Mouse (Mus musculus) heart, postnatal 36 days (tissue): ENCODE data around the gene 6030468B19Rik. TPM values are rescaled to one million over a fixed set of nuclear protein-coding genes. Genes with fewer than 3 reads are reported as not detected.

Source experiments
- DNase-seq, 2 experiments: peaks; one replicate each; pipeline ENCODE4 v3.0.0; 2021 to 2022
- intact Hi-C: fragments of 180-260 bp; cut with DNase I; formaldehyde crosslinking; loops from one replicate; pipeline ENCODE4 v1.15.1; 2025
- total RNA-seq, 2 experiments: library from RNA; stranded (reverse); gene quantifications; 2 replicates each; pipeline ENCODE4 v1.2.3; 2021

6030468B19Rik gene
- total RNA-seq, result not detected

DNA sequence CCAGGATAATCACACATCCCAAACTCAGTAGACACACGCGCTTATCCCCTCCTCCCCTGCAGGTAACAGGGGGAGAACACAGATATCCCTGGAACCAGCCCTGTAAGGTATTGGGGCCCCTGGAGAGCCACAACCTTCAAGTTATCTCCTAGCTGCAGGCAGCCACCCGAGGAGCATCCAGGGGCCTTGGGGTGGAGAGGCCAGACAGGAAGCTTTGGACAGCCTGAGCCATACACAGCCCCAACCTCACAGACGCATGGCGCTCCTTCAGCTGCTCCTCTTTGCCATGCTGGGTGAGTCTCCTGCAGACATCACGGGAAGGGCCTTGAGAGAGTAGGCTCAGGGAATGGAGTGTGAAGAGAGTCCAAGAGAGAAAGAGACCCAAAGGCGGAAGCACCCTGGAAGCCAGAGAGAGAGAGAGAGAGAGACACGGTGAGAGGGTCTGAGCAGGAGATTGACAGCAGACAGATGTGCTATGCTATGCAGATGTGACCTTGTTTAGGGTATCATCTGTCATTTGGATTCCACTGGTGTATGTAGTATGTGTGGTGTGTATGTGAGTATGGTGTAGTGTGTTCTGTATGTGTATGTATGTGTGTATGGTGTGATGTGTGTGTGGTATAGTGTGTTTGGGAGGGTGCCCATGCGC lies at the start of gene 6030468B19Rik:
TSS of gene 6030468B19Rik (plus strand) at position 150 of the 649 bp plus-strand sequence.
- no peak for DNase-seq
- intact Hi-C loops, result no loop called here

- intact Hi-C loops, result no loop called here
- no peak for DNase-seq
Measured at GRCm38 (mm10) chr11:117748628-117749027, 48.8 kb upstream of the 6030468B19Rik start.

GRCm38 (mm10) chr11:117749414-117749813 lies 48.0 kb upstream of the 6030468B19Rik start:
- DNase-seq, result no peak
- intact Hi-C loops, result no loop called here

DNA sequence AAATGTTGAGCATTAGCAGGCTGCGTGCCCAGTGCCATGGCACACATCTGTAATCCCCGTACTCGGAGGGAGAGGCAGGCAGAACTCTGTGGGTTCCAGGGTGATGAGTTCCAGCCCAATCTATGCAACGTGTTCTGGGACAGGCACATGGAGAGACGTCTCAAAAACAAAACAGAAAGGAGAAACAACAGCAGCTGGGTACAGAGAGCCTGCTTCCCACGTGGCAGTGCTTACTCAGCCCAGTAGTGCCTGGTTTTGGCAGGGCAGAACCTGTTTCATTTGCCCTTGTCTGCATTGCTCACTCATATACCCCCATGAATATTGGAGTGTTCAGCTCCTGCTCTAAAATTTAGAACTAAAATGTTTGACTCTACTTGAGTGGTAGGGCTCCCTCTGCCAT lies 45.9 kb upstream of the 6030468B19Rik start:
- intact Hi-C loops, result no loop called here
- no peak for DNase-seq

GRCm38 (mm10) chr11:117755891-117756290 lies 41.6 kb upstream of the 6030468B19Rik start:
- DNase-seq, result no peak
- intact Hi-C loops, result no loop called here

- DNase-seq, result no peak
Measured at GRCm38 (mm10) chr11:117759267-117759666, 38.2 kb upstream of the 6030468B19Rik start.

DNA sequence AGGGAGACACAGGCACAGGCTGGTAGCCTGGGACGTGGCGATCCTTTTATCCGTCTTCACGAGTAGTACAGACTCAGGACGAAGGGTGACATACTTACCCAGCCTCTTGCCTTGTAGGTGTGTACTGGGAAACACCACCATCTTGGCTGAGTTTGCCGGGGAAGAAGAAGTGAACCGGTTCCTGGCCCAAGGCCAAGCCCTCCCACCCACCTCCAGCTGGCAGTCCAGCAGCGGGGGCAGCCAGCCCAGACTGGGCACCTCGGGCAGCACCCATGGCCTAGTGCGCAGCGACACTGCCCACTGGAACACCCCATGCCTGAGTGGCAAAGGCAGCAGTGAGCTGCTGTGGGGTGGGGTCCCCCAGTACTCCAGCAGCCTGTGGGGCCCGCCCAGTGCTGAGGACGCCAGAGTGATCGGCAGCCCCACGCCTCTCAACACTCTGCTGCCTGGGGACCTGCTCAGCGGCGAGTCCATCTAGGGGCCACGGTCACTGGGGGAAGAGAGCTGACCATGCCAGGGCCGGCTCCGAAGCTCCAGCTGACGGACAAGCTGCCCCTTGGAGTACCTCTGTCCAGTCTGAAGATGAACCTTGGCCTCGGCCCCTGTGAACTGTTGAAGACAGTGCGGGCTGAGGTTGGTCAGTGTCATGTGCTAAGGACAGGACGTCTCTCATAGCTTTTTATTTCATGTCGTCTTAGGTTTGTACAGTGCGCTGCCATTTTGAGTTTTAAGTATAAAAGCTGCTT lies 36.9 kb upstream of the 6030468B19Rik start:
- intact Hi-C loops, result no loop called here
- no peak for DNase-seq

More at GRCm38 (mm10) chr11:117759267-117759666, 38.2 kb upstream of the 6030468B19Rik start:
- intact Hi-C loops, result no loop called here

DNA sequence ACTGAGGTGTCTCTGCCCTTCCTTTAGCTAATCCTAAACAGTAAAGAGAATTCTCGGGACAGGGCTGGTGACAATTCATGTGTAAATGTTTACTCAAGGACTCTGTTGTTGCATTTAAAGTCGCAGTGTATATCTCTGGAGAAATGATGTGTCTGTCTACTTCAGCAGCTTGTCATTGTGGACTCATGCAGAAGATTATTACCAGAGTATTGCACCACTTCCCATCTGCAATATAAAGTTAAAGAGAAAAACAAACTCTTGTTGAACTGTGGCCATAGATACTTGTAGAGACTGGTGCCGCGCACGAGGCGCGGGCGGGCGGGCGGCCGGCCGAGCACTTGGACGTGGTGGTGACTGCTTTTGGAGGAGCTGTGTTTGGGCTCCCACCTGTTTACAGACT lies 35.7 kb upstream of the 6030468B19Rik start:
- intact Hi-C loops, result no loop called here
- no peak for DNase-seq

DNA sequence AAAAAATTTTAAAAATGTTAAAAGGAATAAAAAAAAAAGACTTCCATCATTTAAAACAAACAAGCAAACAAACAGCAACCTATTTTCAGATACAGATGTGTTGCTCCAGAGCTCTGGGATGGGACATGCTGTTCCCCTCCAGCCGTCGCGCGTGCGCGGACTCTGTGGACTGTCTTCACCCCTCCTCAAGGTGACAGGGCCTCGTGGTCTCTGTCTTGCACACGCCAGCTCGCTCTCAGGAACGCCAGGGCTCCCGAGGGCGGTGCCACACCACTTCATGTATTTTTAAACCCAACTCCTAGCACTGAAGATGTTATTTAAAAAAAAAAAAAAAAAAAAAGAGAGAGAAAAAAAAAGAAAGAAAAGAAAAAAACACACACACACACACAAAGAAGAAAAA lies 35.2 kb upstream of the 6030468B19Rik start:
- intact Hi-C loops, result no loop called here
- DNase-seq, result no peak

- intact Hi-C loops, result no loop called here
- no peak for DNase-seq
Measured at GRCm38 (mm10) chr11:117764319-117764718, 33.1 kb upstream of the 6030468B19Rik start.

- no peak for DNase-seq
Measured at GRCm38 (mm10) chr11:117765361-117765760, 32.1 kb upstream of the 6030468B19Rik start.

DNA sequence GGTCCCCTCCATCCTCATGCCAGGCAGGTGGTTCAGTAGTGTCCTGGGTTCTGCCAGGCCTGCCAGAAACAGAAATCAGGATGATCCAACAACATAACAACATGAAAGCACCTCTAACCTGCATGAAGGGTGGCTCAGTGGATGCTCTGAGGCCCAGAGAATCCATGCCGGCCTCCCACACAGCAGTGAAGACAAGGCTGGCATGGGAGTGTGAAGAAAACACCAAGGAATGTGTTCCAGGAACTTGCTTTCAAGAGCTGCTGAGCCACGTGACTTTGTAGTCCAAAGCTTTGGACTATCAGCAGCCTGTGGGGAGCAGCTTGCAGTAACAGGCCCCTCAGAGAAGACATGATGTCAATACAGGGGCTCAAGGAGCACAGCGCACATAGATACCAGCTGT lies 31.2 kb upstream of the 6030468B19Rik start:
- DNase-seq, result no peak
- intact Hi-C loops, result no loop called here

More at GRCm38 (mm10) chr11:117765361-117765760, 32.1 kb upstream of the 6030468B19Rik start:
- intact Hi-C loops, result no loop called here

GRCm38 (mm10) chr11:117768725-117769682 lies 28.5 kb upstream of the 6030468B19Rik start:
- no peak for DNase-seq
- intact Hi-C loops, result no loop called here

- intact Hi-C loops, result no loop called here
- no peak for DNase-seq
Measured at GRCm38 (mm10) chr11:117769683-117770047, 27.8 kb upstream of the 6030468B19Rik start.

DNA sequence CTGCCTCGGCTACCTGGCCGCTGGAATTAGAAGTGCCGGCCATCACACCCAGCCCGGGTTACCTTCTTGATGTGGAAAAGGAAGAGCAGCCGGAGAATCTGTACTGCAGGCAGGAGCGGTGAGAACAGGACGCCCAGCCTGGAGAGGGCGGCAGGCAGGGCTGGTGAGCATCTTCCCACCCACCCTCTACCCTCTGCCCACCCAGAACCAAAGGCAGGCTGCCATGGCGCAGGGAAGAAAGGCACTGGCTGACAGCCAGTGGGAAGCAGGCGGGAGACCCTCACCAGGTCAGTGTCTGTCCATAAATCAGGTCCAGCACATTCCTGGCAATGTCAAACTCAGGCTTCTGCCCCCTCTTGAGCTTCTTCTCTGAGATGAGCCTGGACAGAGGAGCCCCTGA lies 27.1 kb upstream of the 6030468B19Rik start:
- intact Hi-C loops, result no loop called here
- DNase-seq, result no peak

DNA sequence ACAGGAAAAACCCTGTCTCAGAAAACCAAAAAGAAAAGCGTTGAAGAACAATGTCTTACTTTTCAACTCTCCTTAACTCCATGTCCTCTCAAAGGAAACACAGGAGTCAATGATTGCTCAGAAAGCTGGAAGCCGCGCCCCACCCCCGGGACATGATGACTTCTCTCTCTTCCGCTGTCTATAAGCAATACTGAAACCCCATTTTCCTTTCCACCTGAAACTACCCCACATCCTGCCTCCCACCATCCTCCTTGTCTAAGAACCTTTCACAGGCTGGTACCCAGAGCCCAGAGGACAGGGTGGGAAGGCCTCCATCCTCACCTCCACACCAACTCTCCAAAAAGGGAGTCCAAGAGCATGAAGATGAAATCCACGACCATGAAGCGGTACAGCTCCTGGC lies 25.1 kb upstream of the 6030468B19Rik start:
- DNase-seq, result no peak
- intact Hi-C loops, result no loop called here

DNA sequence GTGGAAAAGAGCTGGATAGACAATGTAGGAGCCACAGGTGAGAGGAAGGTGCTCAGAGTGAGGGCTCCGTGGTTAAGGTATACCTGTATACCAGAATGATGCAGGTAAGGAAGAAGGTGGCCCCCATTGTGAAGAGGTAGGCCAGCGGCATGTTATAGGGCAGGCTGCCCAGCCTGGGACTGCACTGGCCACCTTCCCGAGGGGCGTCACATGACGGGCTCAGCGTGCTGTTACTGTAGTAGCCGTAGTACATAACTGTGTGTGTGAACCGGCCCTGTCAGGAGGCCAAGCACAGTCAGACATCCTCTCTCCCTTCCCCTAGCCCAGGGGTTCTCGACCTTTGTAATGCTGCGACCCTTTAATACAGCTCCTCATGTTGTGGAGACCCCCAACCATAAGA lies 22.5 kb upstream of the 6030468B19Rik start:
- intact Hi-C loops, result loop anchor here (5.0 kb wide), 1 partner anchor 388 kb away; no protein-coding TSS in a partner anchor
- no peak for DNase-seq

- intact Hi-C loops, result loop anchor here (5.0 kb wide), 1 partner anchor 388 kb away; no protein-coding TSS in a partner anchor
- no peak for DNase-seq
Measured at GRCm38 (mm10) chr11:117775540-117775939, 21.9 kb upstream of the 6030468B19Rik start.

DNA sequence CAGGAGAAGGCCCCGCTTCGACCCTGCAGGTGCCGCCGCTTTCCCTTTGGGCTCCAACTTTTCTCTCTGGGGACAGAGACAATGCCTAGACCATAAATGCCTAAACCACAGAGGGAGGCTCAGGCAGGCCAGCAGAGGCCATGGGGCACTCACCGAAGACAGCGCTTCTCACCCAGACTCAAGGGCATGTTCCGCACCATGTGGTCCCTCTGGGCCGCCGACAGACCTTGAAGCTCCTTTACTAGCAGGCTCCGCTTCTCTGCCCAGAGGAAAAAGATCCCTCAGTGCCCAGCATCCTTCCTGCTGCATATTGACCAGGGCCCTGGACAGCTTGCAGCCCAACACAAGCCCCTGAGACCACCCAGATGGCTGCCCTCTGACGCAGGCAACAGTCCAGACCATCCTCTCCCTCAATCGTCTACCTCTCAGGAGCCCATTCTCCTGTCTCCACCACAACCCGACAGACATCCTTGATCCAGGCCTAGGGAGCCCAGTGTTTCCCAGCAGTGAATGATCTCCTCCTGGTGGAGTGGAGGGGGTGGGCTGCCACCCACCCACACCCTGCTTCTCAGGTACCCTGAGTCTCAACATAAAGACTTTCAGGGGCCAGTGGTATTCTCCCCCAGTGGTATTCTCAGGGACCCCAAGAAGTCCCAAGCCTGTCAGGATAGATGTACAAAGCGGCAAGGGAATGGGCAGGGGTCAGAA lies 21.2 kb upstream of the 6030468B19Rik start:
- intact Hi-C loops, result loop anchor here (5.0 kb wide), 1 partner anchor 389 kb away; no protein-coding TSS in a partner anchor

DNA sequence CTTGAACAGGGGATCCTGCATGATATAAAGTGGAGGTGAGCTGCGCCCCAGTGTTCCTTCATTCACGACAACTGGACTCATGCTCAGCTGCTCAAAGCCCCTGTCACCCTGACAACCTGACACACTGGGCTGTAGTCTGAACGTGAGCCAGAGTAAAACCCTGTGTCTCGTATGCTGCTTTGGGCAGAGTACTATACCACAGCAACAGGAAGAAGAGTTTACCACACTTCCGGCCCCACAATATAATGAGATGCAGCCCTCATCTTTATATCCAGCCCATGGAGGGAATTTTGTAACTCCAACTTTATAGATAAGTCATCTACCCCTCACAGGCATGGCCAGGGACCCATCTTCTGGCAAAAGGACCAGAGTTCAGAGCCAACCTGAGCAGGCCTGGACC lies 20.3 kb upstream of the 6030468B19Rik start:
- DNase-seq, result no peak
- intact Hi-C loops, result loop anchor here (5.0 kb wide), 1 partner anchor 390 kb away; no protein-coding TSS in a partner anchor

More for the DNA sequence above, 21.2 kb upstream of the 6030468B19Rik start:
- no peak for DNase-seq
